Mouse (Mus musculus): Measurements from ENCODE around the gene Slc24a3.

GRCm38 (mm10) chr2:145353801-145354200 is 186.2 kb downstream of the Slc24a3 start:
- TF ChIP-seq GATA1 (IDR thresholded peaks at IDR 0.05; ENCODE audit: borderline replicate concordance, low read length) (no peak), FLI1 (IDR thresholded peaks at IDR 0.05; ENCODE audit: low read length) (no peak)
